Mouse (Mus musculus): Measurements from ENCODE around the gene Tarbp2. TPM values are rescaled to one million over a fixed set of nuclear protein-coding genes. Genes with fewer than 3 reads are reported as not detected.

The Tarbp2 gene
- total RNA-seq, 2 experiments from 2014 or later = 45.9 to 53.1 TPM

- intact Hi-C loops (cut with DNase I) = no loop called here
- DNase-seq = no peak
Measured at GRCm38 (mm10) chr15:102503924-102504782, 13.8 kb upstream of the Tarbp2 start.

- intact Hi-C loops (cut with DNase I) = no loop called here
- DNase-seq = no peak
Measured at GRCm38 (mm10) chr15:102505073-102505769, 12.8 kb upstream of the Tarbp2 start.

GRCm38 (mm10) chr15:102505770-102506463 lies 12.1 kb upstream of the Tarbp2 start:
- intact Hi-C loops (cut with DNase I) = no loop called here
- DNase-seq = no peak

GRCm38 (mm10) chr15:102506464-102506830 lies 11.5 kb upstream of the Tarbp2 start:
- intact Hi-C loops (cut with DNase I) = no loop called here
- no peak for DNase-seq

GRCm38 (mm10) chr15:102506864-102507263 lies 11.1 kb upstream of the Tarbp2 start:
- intact Hi-C loops (cut with DNase I) = no loop called here
- DNase-seq = no peak

- no peak for DNase-seq
- intact Hi-C loops (cut with DNase I) = no loop called here
Measured at GRCm38 (mm10) chr15:102507561-102507960, 10.4 kb upstream of the Tarbp2 start.

GRCm38 (mm10) chr15:102508336-102508735 lies 9.7 kb upstream of the Tarbp2 start:
- intact Hi-C loops (cut with DNase I) = no loop called here

GRCm38 (mm10) chr15:102510110-102510509 lies 7.9 kb upstream of the Tarbp2 start:
- DNase-seq = no peak
- intact Hi-C loops (cut with DNase I) = no loop called here

More at GRCm38 (mm10) chr15:102508336-102508735, 9.7 kb upstream of the Tarbp2 start:
- no peak for DNase-seq

- intact Hi-C loops (cut with DNase I) = no loop called here
- peak; percentile 87 to 88 for DNase-seq
Measured at GRCm38 (mm10) chr15:102510590-102511284, 7.3 kb upstream of the Tarbp2 start.

GRCm38 (mm10) chr15:102511285-102511833 lies 6.6 kb upstream of the Tarbp2 start:
- intact Hi-C loops (cut with DNase I) = no loop called here
- no peak for DNase-seq

- intact Hi-C loops (cut with DNase I) = no loop called here
- no peak for DNase-seq
Measured at GRCm38 (mm10) chr15:102512010-102512409, 6.0 kb upstream of the Tarbp2 start.

GRCm38 (mm10) chr15:102512471-102512870 lies 5.5 kb upstream of the Tarbp2 start:
- intact Hi-C loops (cut with DNase I) = no loop called here
- no peak for DNase-seq

GRCm38 (mm10) chr15:102513004-102513403 lies 5.0 kb upstream of the Tarbp2 start:
- DNase-seq = no peak
- intact Hi-C loops (cut with DNase I) = no loop called here

GRCm38 (mm10) chr15:102515261-102515660 lies 2.7 kb upstream of the Tarbp2 start:
- no peak for DNase-seq
- intact Hi-C loops (cut with DNase I) = no loop called here

GRCm38 (mm10) chr15:102515791-102516190 lies 2.2 kb upstream of the Tarbp2 start:
- intact Hi-C loops (cut with DNase I) = no loop called here
- DNase-seq = no peak

GRCm38 (mm10) chr15:102516293-102516692 lies 1.7 kb upstream of the Tarbp2 start:
- intact Hi-C loops (cut with DNase I) = no loop called here
- DNase-seq = peak in 1 of 2 experiments; percentile 43

- intact Hi-C loops (cut with DNase I) = no loop called here
Measured at GRCm38 (mm10) chr15:102516728-102517404, 1.1 kb upstream of the Tarbp2 start, which contains the start of gene Map3k12. Gene Map3k12, minus strand, starts transcription at chr15:102517064.

GRCm38 (mm10) chr15:102517631-102517975 lies 389 bp upstream of the Tarbp2 start:
- intact Hi-C loops (cut with DNase I) = no loop called here
- DNase-seq = no peak

More at GRCm38 (mm10) chr15:102516728-102517404, 1.1 kb upstream of the Tarbp2 start, which contains the start of gene Map3k12:
- peak; percentile 81 to 82 for DNase-seq

- no peak for DNase-seq
- intact Hi-C loops (cut with DNase I) = loop anchor here (2.0 kb wide), 1 partner anchor 50 kb away; no protein-coding TSS in a partner anchor
Measured at GRCm38 (mm10) chr15:102518859-102519201, 838 bp downstream of the Tarbp2 start.

Data from heart, postnatal 10 days (tissue).